ENCODE assay signal across 22 mouse cellular contexts in the genomic region with DNA sequence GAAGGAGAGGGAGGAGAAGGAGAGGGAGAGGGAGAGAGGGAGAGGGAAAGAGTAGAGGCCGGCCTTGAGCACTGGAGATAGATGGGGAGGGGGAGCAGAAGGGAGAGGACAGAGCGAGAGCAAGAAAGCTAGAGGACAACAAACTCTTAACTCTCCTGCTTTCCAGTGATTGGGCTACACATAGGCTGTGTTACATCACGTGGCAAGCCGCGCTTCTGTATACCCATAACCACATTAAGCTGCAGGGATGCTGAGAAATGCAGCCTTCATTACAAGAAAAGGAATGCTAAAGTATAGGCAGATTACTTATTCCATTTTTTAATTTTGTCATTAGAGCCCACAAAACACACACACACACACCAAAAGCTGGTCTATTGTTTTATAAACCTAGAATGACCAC.
"Had no signal": no experiment of that assay in that cellular context is flagged by ENCODE, and none has a peak within 500 bp of the region (broad histone marks: within the 10 kb centered on the region; RNA-seq: fewer than 3 reads in every experiment).

No protein-coding gene starts in this region.

- H3K27ac ChIP-seq: liver, embryonic 15.5 days; lung, embryonic 15.5 days; macrophage; midbrain, embryonic 10.5 days; midbrain, embryonic 13.5 days; midbrain, embryonic 15.5 days; neural tube, embryonic 13.5 days; neural tube, embryonic 15.5 days had no signal

- H3K9me3 ChIP-seq: liver, embryonic 15.5 days; lung, embryonic 15.5 days; midbrain, embryonic 10.5 days; midbrain, embryonic 13.5 days; midbrain, embryonic 15.5 days; neural tube, embryonic 13.5 days; neural tube, embryonic 15.5 days had no signal

- H3K9ac ChIP-seq: liver, embryonic 15.5 days; liver, postnatal 0 days; lung, embryonic 15.5 days; midbrain, embryonic 13.5 days; midbrain, embryonic 15.5 days; neural tube, embryonic 13.5 days; neural tube, embryonic 15.5 days had no signal

- ATAC-seq: liver, postnatal 0 days; lung, postnatal 0 days; midbrain, embryonic 13.5 days; midbrain, embryonic 15.5 days had no signal

- DNase-seq: liver, postnatal 0 days; lung, adult 2 months; lung, postnatal 14 days; lung, postnatal 36 days; retina, postnatal 1 day; right cerebral cortex, adult 18-20 months; right cerebral cortex, postnatal 25 days; right cerebral cortex, postnatal 4 days; spleen, adult 18-20 months; thymus, adult 18-20 months; thymus, postnatal 14 days; thymus, postnatal 36 days had no signal

- H3K36me3 ChIP-seq: liver, embryonic 15.5 days; lung, embryonic 15.5 days; midbrain, embryonic 10.5 days; midbrain, embryonic 13.5 days; midbrain, embryonic 15.5 days; neural tube, embryonic 13.5 days; neural tube, embryonic 15.5 days had no signal

- H3K4me3 ChIP-seq: liver, embryonic 15.5 days; lung, embryonic 15.5 days; midbrain, embryonic 10.5 days; midbrain, embryonic 13.5 days; midbrain, embryonic 15.5 days; myocyte; neural tube, embryonic 13.5 days; neural tube, embryonic 15.5 days had no signal

- H3K4me2 ChIP-seq: liver, embryonic 15.5 days; lung, embryonic 15.5 days; midbrain, embryonic 13.5 days; midbrain, embryonic 15.5 days; neural tube, embryonic 13.5 days; neural tube, embryonic 15.5 days had no signal

- H3K27me3 ChIP-seq: lung, embryonic 15.5 days; midbrain, embryonic 13.5 days; midbrain, embryonic 15.5 days; neural tube, embryonic 13.5 days; neural tube, embryonic 15.5 days had no signal

- H3K4me1 ChIP-seq: liver, embryonic 15.5 days; lung, embryonic 15.5 days; midbrain, embryonic 10.5 days; midbrain, embryonic 13.5 days; midbrain, embryonic 15.5 days; neural tube, embryonic 13.5 days; neural tube, embryonic 15.5 days had no signal
